Mouse (Mus musculus) heart, adult 10 weeks (tissue): Measurements from ENCODE around the gene Rdh12. TPM values are rescaled to one million over a fixed set of nuclear protein-coding genes. Genes with fewer than 3 reads are reported as not detected.

Experiments used
- polyA plus RNA-seq: library from polyadenylated mRNA; stranded (reverse); fragments of 350-450 nt; fragmentation: Illumina TruSeq; extraction: RNeasy Lipid Tissue Mini Kit (QIAGEN cat#74804); gene quantifications from one replicate; pipeline ENCODE4 v1.2.3, GENCODE M21; 2014; ENCODE audit warnings: low read depth, low replicate concordance

Rdh12 gene
- polyA plus RNA-seq = not detected

GRCm38 (mm10) chr12:79208703-79209464 is at the start of gene Rdh12:
Rdh12 (plus strand) TSS chr12:79208914.

GRCm38 (mm10) chr12:79172019-79172941 is 36.4 kb upstream of the Rdh12 start, which contains the start of gene Vti1b:
Vti1b (minus strand) TSS chr12:79172667.

GRCm38 (mm10) chr12:79192193-79192592 is 16.5 kb upstream of the Rdh12 start, which contains the start of gene Rdh11:
Rdh11 (minus strand) TSS chr12:79192293.

Other genes with a start within 250 kb of the Rdh12 start
- gene Tmem229b, start 201.3 kb upstream of the Rdh12 start, polyA plus RNA-seq = 2.9 TPM
- 1.6 TPM for gene Plekhh1, start 179.8 kb upstream of the Rdh12 start, polyA plus RNA-seq
- gene Pigh, start 119.3 kb upstream of the Rdh12 start, polyA plus RNA-seq = 5.6 TPM
- gene Arg2, start 78.1 kb upstream of the Rdh12 start, polyA plus RNA-seq = not detected
- gene Vti1b, start 36.2 kb upstream of the Rdh12 start, polyA plus RNA-seq = 121 TPM
- gene Rdh11, start 16.6 kb upstream of the Rdh12 start, polyA plus RNA-seq = 3.5 TPM
- gene Zfyve26, start 87.4 kb downstream of the Rdh12 start, polyA plus RNA-seq = 14.8 TPM
- gene Rad51b, start 88.4 kb downstream of the Rdh12 start, polyA plus RNA-seq = 0.63 TPM